Mouse (Mus musculus) ES-E14 (cell line): Measurements from ENCODE around the gene Blm. TPM values are rescaled to one million over a fixed set of nuclear protein-coding genes. Genes with fewer than 3 reads are reported as not detected.

Experiments
- DNase-seq: peaks from one replicate; pipeline ENCODE4 v3.0.0-alpha.2; 2013; ENCODE audit warnings: low read depth, low spot score
- H3K27ac ChIP-seq: 2 replicates; pipeline ENCODE4 v1.5.1; 2012; ENCODE audit warnings: low read depth, mild to moderate bottlenecking, low read length, moderate library complexity, mixed read lengths; ENCODE audit not compliant: poor library complexity, insufficient read depth, severe bottlenecking
- H3K36me3 ChIP-seq: 2 replicates; pipeline ENCODE4 v1.6.1; 2012; ENCODE audit warnings: mild to moderate bottlenecking, low read length, moderate library complexity, mixed read lengths; ENCODE audit not compliant: control insufficient read depth, poor library complexity, insufficient read depth, severe bottlenecking
- H3K4me1 ChIP-seq, 2 experiments: fragments of 150-350 bp in 1 of 2; sonication (generic) in 1 of 2; 2 replicates each; pipeline ENCODE4 v1.6.1; 2012; ENCODE audit warnings: low read length in 2 of 2, mild to moderate bottlenecking in 1 of 2, mixed read lengths in 1 of 2; ENCODE audit not compliant: control insufficient read depth in 2 of 2, insufficient read depth in 2 of 2, poor library complexity in 1 of 2
- H3K4me3 ChIP-seq, 2 experiments: fragments of 150-350 bp in 1 of 2; sonication (generic) in 1 of 2; 2 replicates each; pipeline ENCODE4 v1.5.1; 2012; ENCODE audit warnings: low read length in 2 of 2, low read depth in 1 of 2, mild to moderate bottlenecking in 1 of 2, mixed read lengths in 1 of 2; ENCODE audit not compliant: insufficient read depth in 1 of 2, poor library complexity in 1 of 2, severe bottlenecking in 1 of 2
- H3K9ac ChIP-seq: 2 replicates; pipeline ENCODE4 v1.6.1; 2012; ENCODE audit warnings: low read depth, mild to moderate bottlenecking, low read length, mixed read lengths; ENCODE audit not compliant: poor library complexity, insufficient read depth, severe bottlenecking
- H3K9me3 ChIP-seq: fragments of 150-350 bp; sonication (generic); 2 replicates; pipeline ENCODE4 v1.6.1; 2012; ENCODE audit warnings: low read depth, mild to moderate bottlenecking, low read length; ENCODE audit not compliant: control insufficient read depth, insufficient read depth
- CHD2 ChIP-seq: IDR thresholded peaks from 2 replicates; pipeline ENCODE4 v1.6.1; 2014; ENCODE audit warnings: mild to moderate bottlenecking, low read depth, low read length, inconsistent platforms
- HCFC1 ChIP-seq: IDR thresholded peaks from 2 replicates; pipeline ENCODE4 v1.6.1; 2012; ENCODE audit warnings: low read length, inconsistent platforms, borderline replicate concordance; ENCODE audit not compliant: insufficient read depth
- MAFK ChIP-seq: IDR thresholded peaks from 2 replicates; pipeline ENCODE4 v1.6.1; 2014; ENCODE audit warnings: mild to moderate bottlenecking, low read depth, low read length, inconsistent platforms; ENCODE audit not compliant: insufficient read depth
- ZC3H11A ChIP-seq: IDR thresholded peaks from 2 replicates; pipeline ENCODE4 v1.6.1; 2012; ENCODE audit warnings: low read depth, mild to moderate bottlenecking, inconsistent platforms, low read length, borderline replicate concordance
- ZNF384 ChIP-seq: IDR thresholded peaks from 2 replicates; pipeline ENCODE4 v1.6.1; 2012; ENCODE audit warnings: low read depth, low read length, inconsistent platforms
- in situ Hi-C, 2 experiments: fragments of 600-800 bp; cut with MboI; formaldehyde crosslinking; loops; one replicate each; pipeline ENCODE4 v1.15.1; 2025; ENCODE audit warnings: low sequenced_read_pairs in 2 of 2, inconsistent platforms in 1 of 2; ENCODE audit not compliant: unreplicated experiment in 2 of 2
- total RNA-seq: library from RNA; depleted of rRNA; stranded (reverse); fragments of 300-350 nt; gene quantifications from 2 replicates; pipeline ENCODE4 v1.2.3, GENCODE M21; 2012

The Blm gene
- total RNA-seq, 1 experiment, result 29.9 TPM

DNA sequence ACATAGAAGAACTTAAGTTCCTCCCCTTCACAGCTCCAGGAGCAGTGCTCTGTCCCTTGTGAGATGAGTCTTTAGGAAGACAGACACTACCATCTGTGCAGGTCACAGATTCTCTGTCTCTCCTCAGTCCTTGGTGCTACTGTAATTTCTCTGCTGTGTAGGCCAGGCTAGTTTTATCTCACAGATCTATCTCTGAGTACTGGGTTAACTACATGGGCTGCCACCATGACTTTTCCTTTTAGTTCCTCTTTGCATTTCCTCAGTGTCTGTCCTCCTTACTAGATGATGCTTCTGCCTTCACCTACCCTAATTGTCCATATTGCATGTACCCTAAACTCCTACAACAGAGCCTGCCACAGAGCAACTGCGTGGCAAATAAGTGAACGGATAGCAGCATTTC, 67.6 kb downstream of the Blm start:
- Histone ChIP-seq H3K27ac (no peak overlapping the region), H3K36me3 (peaks cover 22% of the 10 kb centered on the region), H3K9me3 (no peaks in the 10 kb centered on the region), H3K9ac (no peak overlapping the region), H3K4me3 (no peak overlapping the region), H3K4me1 (no peaks in the 10 kb centered on the region)
- no peak for DNase-seq
- in situ Hi-C loops, result no loop called here
- TF ChIP-seq MAFK (no peak), HCFC1 (no peak), ZNF384 (no peak)

- Histone ChIP-seq H3K4me1 (no peaks in the 10 kb centered on the region), H3K9ac (no peak overlapping the region), H3K36me3 (peaks cover 33% of the 10 kb centered on the region), H3K27ac (no peak overlapping the region), H3K9me3 (no peaks in the 10 kb centered on the region), H3K4me3 (no peak overlapping the region)
- in situ Hi-C loops, result no loop called here
- DNase-seq, result no peak
- TF ChIP-seq MAFK, result no peak
- TF ChIP-seq ZNF384, result no peak
- no peak for TF ChIP-seq CHD2
- no peak for TF ChIP-seq ZC3H11A
- TF ChIP-seq HCFC1, result no peak
Measured at GRCm38 (mm10) chr7:80464831-80465230, 70.1 kb downstream of the Blm start.

GRCm38 (mm10) chr7:80461891-80462290, 73.0 kb downstream of the Blm start:
- in situ Hi-C loops, result no loop called here
- no peaks in the 10 kb centered on the region for H3K9me3 ChIP-seq
- no peak overlapping the region for H3K4me3 ChIP-seq
- DNase-seq, result no peak
- no peaks in the 10 kb centered on the region for H3K4me1 ChIP-seq
- H3K9ac ChIP-seq, result no peak overlapping the region
- TF ChIP-seq HCFC1 (no peak), MAFK (no peak), ZC3H11A (no peak), CHD2 (no peak), ZNF384 (no peak)
- H3K27ac ChIP-seq, result no peak overlapping the region
- peaks cover 41% of the 10 kb centered on the region for H3K36me3 ChIP-seq

DNA sequence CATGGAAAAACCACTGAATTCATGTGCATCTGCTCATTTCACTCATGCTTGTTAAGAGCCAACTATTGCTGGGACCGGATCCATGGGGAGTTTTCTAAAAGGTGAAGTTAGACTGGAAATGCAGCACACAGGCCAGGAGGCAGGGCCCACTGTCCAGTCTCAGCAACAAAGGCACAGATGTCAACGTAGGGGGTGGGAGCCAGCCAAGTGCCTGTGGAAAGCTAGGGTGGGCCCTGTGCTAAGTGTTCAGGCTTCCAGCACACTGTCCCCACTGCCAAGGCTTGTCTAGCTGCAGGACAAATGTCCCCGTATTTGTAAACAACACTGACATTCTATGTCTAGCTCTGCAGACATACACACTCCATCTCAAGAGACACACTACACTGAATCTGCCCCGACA, 74.0 kb downstream of the Blm start:
- H3K4me3 ChIP-seq, result no peak overlapping the region
- no peak overlapping the region for H3K9ac ChIP-seq
- no peaks in the 10 kb centered on the region for H3K4me1 ChIP-seq
- in situ Hi-C loops, result no loop called here
- no peak overlapping the region for H3K27ac ChIP-seq
- H3K9me3 ChIP-seq, result no peaks in the 10 kb centered on the region
- no peak for DNase-seq
- TF ChIP-seq CHD2 (no peak), MAFK (no peak), ZNF384 (no peak), ZC3H11A (no peak), HCFC1 (no peak)
- peaks cover 46% of the 10 kb centered on the region for H3K36me3 ChIP-seq

- no peak overlapping the region for H3K27ac ChIP-seq
- in situ Hi-C loops, result no loop called here
- H3K9me3 ChIP-seq, result no peaks in the 10 kb centered on the region
- no peaks in the 10 kb centered on the region for H3K4me1 ChIP-seq
- H3K9ac ChIP-seq, result no peak overlapping the region
- no peak for DNase-seq
- no peak for TF ChIP-seq HCFC1
- TF ChIP-seq ZC3H11A, result no peak
- no peak for TF ChIP-seq ZNF384
- TF ChIP-seq CHD2, result no peak
- TF ChIP-seq MAFK, result no peak
- no peak overlapping the region for H3K4me3 ChIP-seq
- H3K36me3 ChIP-seq, result peaks cover 44% of the 10 kb centered on the region
Measured at GRCm38 (mm10) chr7:80460199-80460598, 74.7 kb downstream of the Blm start.
